Mouse (Mus musculus): Measurements from ENCODE around the gene Ttll11.

The Ttll11 gene

GRCm38 (mm10) chr2:35972259-35973001, 7.3 kb downstream of the Ttll11 start:
- no peak for DNase-seq (ENCODE audit: extremely low read depth, insufficient read length, low spot score)

- no peak for DNase-seq (ENCODE audit: extremely low read depth, insufficient read length, low spot score)
These were observed 13.7 kb downstream of the Ttll11 start for GRCm38 (mm10) chr2:35965883-35966513.

- DNase-seq (ENCODE audit: extremely low read depth, insufficient read length, low spot score), result no peak
These were observed 16.4 kb downstream of the Ttll11 start for GRCm38 (mm10) chr2:35963280-35963679.

GRCm38 (mm10) chr2:35961593-35962127, 18.1 kb downstream of the Ttll11 start:
- DNase-seq (ENCODE audit: extremely low read depth, insufficient read length, low spot score), result no peak

GRCm38 (mm10) chr2:35957471-35958140, 22.1 kb downstream of the Ttll11 start:
- no peak for DNase-seq (ENCODE audit: extremely low read depth, insufficient read length, low spot score)

- no peak for DNase-seq (ENCODE audit: extremely low read depth, insufficient read length, low spot score)
These were observed 24.5 kb downstream of the Ttll11 start for GRCm38 (mm10) chr2:35955211-35955610.

GRCm38 (mm10) chr2:35952187-35952958, 27.3 kb downstream of the Ttll11 start:
- no peak for DNase-seq (ENCODE audit: extremely low read depth, insufficient read length, low spot score)

GRCm38 (mm10) chr2:35944896-35945295, 34.8 kb downstream of the Ttll11 start:
- no peak for DNase-seq (ENCODE audit: extremely low read depth, insufficient read length, low spot score)

- no peak for DNase-seq (ENCODE audit: extremely low read depth, insufficient read length, low spot score)
These were observed 36.8 kb downstream of the Ttll11 start for GRCm38 (mm10) chr2:35942960-35943359.

GRCm38 (mm10) chr2:35935045-35935444, 44.7 kb downstream of the Ttll11 start:
- no peak for DNase-seq (ENCODE audit: extremely low read depth, insufficient read length, low spot score)

- no peak for DNase-seq (ENCODE audit: extremely low read depth, insufficient read length, low spot score)
These were observed 46.6 kb downstream of the Ttll11 start for GRCm38 (mm10) chr2:35933116-35933515.

- DNase-seq (ENCODE audit: extremely low read depth, insufficient read length, low spot score), result no peak
These were observed 48.1 kb downstream of the Ttll11 start for GRCm38 (mm10) chr2:35931619-35932018.

GRCm38 (mm10) chr2:35930498-35931149, 49.1 kb downstream of the Ttll11 start:
- DNase-seq (ENCODE audit: extremely low read depth, insufficient read length, low spot score), result peak; percentile 23

- no peak for DNase-seq (ENCODE audit: extremely low read depth, insufficient read length, low spot score)
These were observed 51.6 kb downstream of the Ttll11 start for GRCm38 (mm10) chr2:35928133-35928532.

GRCm38 (mm10) chr2:35924947-35925346, 54.8 kb downstream of the Ttll11 start:
- DNase-seq (ENCODE audit: extremely low read depth, insufficient read length, low spot score), result no peak

- no peak for DNase-seq (ENCODE audit: extremely low read depth, insufficient read length, low spot score)
These were observed 56.8 kb downstream of the Ttll11 start for GRCm38 (mm10) chr2:35922956-35923355.

- no peak for DNase-seq (ENCODE audit: extremely low read depth, insufficient read length, low spot score)
These were observed 67.6 kb downstream of the Ttll11 start for GRCm38 (mm10) chr2:35912090-35912489.

- DNase-seq (ENCODE audit: extremely low read depth, insufficient read length, low spot score), result no peak
These were observed 68.0 kb downstream of the Ttll11 start for GRCm38 (mm10) chr2:35911675-35912074.

- no peak for DNase-seq (ENCODE audit: extremely low read depth, insufficient read length, low spot score)
These were observed 69.0 kb downstream of the Ttll11 start for GRCm38 (mm10) chr2:35910740-35911139.

GRCm38 (mm10) chr2:35909353-35909752, 70.4 kb downstream of the Ttll11 start:
- no peak for DNase-seq (ENCODE audit: extremely low read depth, insufficient read length, low spot score)

Measured in 3134 (cell line).